Mouse (Mus musculus) cortical plate, adult 2 months (tissue): ENCODE measurements around the gene Igfbp6.

Source experiments
- CTCF ChIP-seq: fragments of 200-500 bp; IDR thresholded peaks from 2 replicates; pipeline ENCODE4 v1.5.1; 2011; ENCODE audit warnings: mild to moderate bottlenecking, control low read depth, low read length; ENCODE audit not compliant: insufficient read depth; ENCODE audit errors: extremely low read depth
- POLR2A ChIP-seq: fragments of 200-500 bp; IDR thresholded peaks from 2 replicates; pipeline ENCODE4 v1.6.1; 2011; ENCODE audit warnings: mild to moderate bottlenecking, low read length, control low read depth; ENCODE audit not compliant: insufficient read depth; ENCODE audit errors: extremely low read depth

DNA sequence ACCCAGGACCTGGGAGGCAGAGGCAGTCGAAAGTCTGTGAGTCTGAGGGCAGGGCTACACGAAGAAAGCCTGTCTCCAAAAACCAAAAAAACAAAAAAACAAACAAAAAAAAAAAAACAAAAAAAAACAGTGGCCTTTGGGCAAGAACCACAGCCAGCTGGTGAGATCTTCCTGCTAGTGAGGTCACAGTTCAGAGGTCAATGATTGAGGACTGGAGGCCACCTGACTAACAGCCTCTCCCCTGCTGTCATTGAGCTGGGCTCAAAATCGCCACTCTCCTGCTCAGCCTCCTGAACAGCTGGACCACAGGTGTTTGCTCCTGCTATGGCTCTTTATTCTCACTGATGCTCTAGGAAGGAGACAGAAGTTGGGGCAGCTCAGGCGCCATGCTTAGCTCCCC, 8.5 kb downstream of the Igfbp6 start:
- TF ChIP-seq CTCF (no peak), POLR2A (no peak)
